Mouse (Mus musculus): ENCODE results near the gene Pakap. TPM values are rescaled to one million over a fixed set of nuclear protein-coding genes. Genes with fewer than 3 reads are reported as not detected.

The Pakap gene
- polyA plus RNA-seq, 3 experiments from 2014 or later: 0.50 to 2.1 (median 1.1) TPM

GRCm38 (mm10) chr4:57722296-57722695 lies 154.3 kb downstream of the Pakap start:
- no peak for ATAC-seq

GRCm38 (mm10) chr4:57723659-57724058 lies 155.7 kb downstream of the Pakap start:
- no peak for ATAC-seq

GRCm38 (mm10) chr4:57725569-57725968 lies 157.6 kb downstream of the Pakap start:
- peak; percentile 68 for ATAC-seq

- no peak for ATAC-seq
Measured at GRCm38 (mm10) chr4:57728611-57729183, 160.7 kb downstream of the Pakap start.

- no peak for ATAC-seq
Measured at GRCm38 (mm10) chr4:57730047-57730446, 162.1 kb downstream of the Pakap start.

GRCm38 (mm10) chr4:57730801-57731598 lies 163.0 kb downstream of the Pakap start:
- peak; percentile 84 for ATAC-seq

GRCm38 (mm10) chr4:57732351-57732750 lies 164.4 kb downstream of the Pakap start:
- ATAC-seq: no peak

- no peak for ATAC-seq
Measured at GRCm38 (mm10) chr4:57733445-57733844, 165.5 kb downstream of the Pakap start.

- ATAC-seq: no peak
Measured at GRCm38 (mm10) chr4:57735426-57735825, 167.4 kb downstream of the Pakap start.

- ATAC-seq: no peak
Measured at GRCm38 (mm10) chr4:57738856-57739552, 171.0 kb downstream of the Pakap start.

- ATAC-seq: no peak
Measured at GRCm38 (mm10) chr4:57743325-57743929, 175.4 kb downstream of the Pakap start.

- no peak for ATAC-seq
Measured at GRCm38 (mm10) chr4:57750651-57751050, 182.7 kb downstream of the Pakap start.

- ATAC-seq: no peak
Measured at GRCm38 (mm10) chr4:57751054-57751453, 183.1 kb downstream of the Pakap start.

GRCm38 (mm10) chr4:57751566-57751965 lies 183.6 kb downstream of the Pakap start:
- no peak for ATAC-seq

GRCm38 (mm10) chr4:57755085-57755484 lies 187.1 kb downstream of the Pakap start:
- ATAC-seq: no peak

GRCm38 (mm10) chr4:57757997-57758396 lies 190.0 kb downstream of the Pakap start:
- ATAC-seq: no peak

GRCm38 (mm10) chr4:57762424-57762823 lies 194.4 kb downstream of the Pakap start:
- no peak for ATAC-seq

GRCm38 (mm10) chr4:57764392-57764791 lies 196.4 kb downstream of the Pakap start:
- ATAC-seq: no peak

- no peak for ATAC-seq
Measured at GRCm38 (mm10) chr4:57764926-57765325, 196.9 kb downstream of the Pakap start.

GRCm38 (mm10) chr4:57765806-57766205 lies 197.8 kb downstream of the Pakap start:
- no peak for ATAC-seq

GRCm38 (mm10) chr4:57769007-57769406 lies 201.0 kb downstream of the Pakap start:
- ATAC-seq: no peak

- no peak for ATAC-seq
Measured at GRCm38 (mm10) chr4:57770185-57770823, 202.3 kb downstream of the Pakap start.
